ENCODE assay signal across 9 mouse cellular contexts in genomic region chr10:38968326-38969072, GRCm38 (mm10). TPM values are rescaled to one million over a fixed set of nuclear protein-coding genes. Genes with fewer than 3 reads are reported as not detected.
DNase-seq lines count a peak whose midpoint lies in the region; ATAC-seq and TF ChIP-seq lines count a peak whose summit lies in the region.
"Had no signal": no experiment of that assay in that cellular context is flagged by ENCODE, and none has a peak within 500 bp of the region (broad histone marks: within the 10 kb centered on the region; RNA-seq: fewer than 3 reads in every experiment).

No protein-coding gene starts in this region.

- H3K4me2 ChIP-seq in heart, embryonic 13.5 days: peak overlapping the region; percentile 88
- H3K4me2 ChIP-seq: liver, embryonic 15.5 days had no signal

- 43% methylated on average over 10 of the region's 10 CpGs for WGBS in heart, embryonic 13.5 days

- peak overlapping the region; percentile 83 for H3K4me3 ChIP-seq in heart, embryonic 13.5 days
- no peak overlapping the region for H3K4me3 ChIP-seq in left cerebral cortex, adult 2 months
- H3K4me3 ChIP-seq: liver, embryonic 15.5 days had no signal

- peak overlapping the region; percentile 55 for H3K27ac ChIP-seq in heart, embryonic 13.5 days (replicated peaks)
- H3K27ac ChIP-seq in left cerebral cortex, adult 2 months: no peak overlapping the region
- H3K27ac ChIP-seq: liver, embryonic 15.5 days had no signal

- H3K9me3 ChIP-seq in heart, embryonic 13.5 days: no peaks in the 10 kb centered on the region
- H3K9me3 ChIP-seq: liver, embryonic 15.5 days had no signal

- no peak for TF ChIP-seq CTCF in left cerebral cortex, adult 2 months (IDR thresholded peaks at IDR 0.05)

- peak overlapping the region; percentile 73 for H3K9ac ChIP-seq in heart, embryonic 13.5 days
- H3K9ac ChIP-seq: liver, embryonic 15.5 days had no signal

- no peak for ATAC-seq in heart, embryonic 13.5 days (ENCODE audit: extremely low read depth, insufficient number of reproducible peaks, low FRiP score, low TSS enrichment)
- no peak for ATAC-seq in erythroblast, adult 5-6 weeks (replicated peaks; ENCODE audit: low FRiP score, poor library complexity, severe bottlenecking)

- intact Hi-C loops in left cerebral cortex, adult 2 months (cut with DNase I): no loop called here

- peak; percentile 58 to 67 for DNase-seq in heart, adult 18-20 months
- no peak for DNase-seq in heart, adult 8-10 months (ENCODE audit: low spot score)
- DNase-seq in R1 (ENCODE audit: low read depth, low spot score): peak; percentile 52
- peak; percentile 41 to 44 for DNase-seq in kidney, postnatal 4 days
- DNase-seq in left cerebral cortex, adult 2 months (ENCODE audit: extremely low spot score in 1 of 2, low spot score in 2 of 2): no peak
- DNase-seq in thymus, postnatal 25 days: no peak

- no peaks in the 10 kb centered on the region for H3K27me3 ChIP-seq in heart, embryonic 13.5 days (replicated peaks)

- H3K4me1 ChIP-seq in heart, embryonic 13.5 days: peaks cover 67% of the 10 kb centered on the region

- peaks cover 3% of the 10 kb centered on the region; the same call in 1 of the 2 replicates for H3K36me3 ChIP-seq in heart, embryonic 13.5 days
- H3K36me3 ChIP-seq: liver, embryonic 15.5 days had no signal

RNA-seq across cellular contexts. Expression of gene Lama4, which starts 3.2 kb away (rescaled TPM):
- total RNA-seq in heart, adult 18-20 months (2021): 10 to 100 TPM; 47.2 to 52.0 TPM
- total RNA-seq in heart, adult 8-10 months (2022): 10 to 100 TPM; 42.0 to 57.9 (median 52.5) TPM
- polyA plus RNA-seq in heart, embryonic 13.5 days (2015; fragmentation: Nextera tagmentation; extraction: Ambion mirVana): 105 and 110 TPM in 2 replicates
- 10 to 100 TPM in 1 of 2 experiments, 1 to 10 TPM in 1; 7.8 to 13.2 TPM for total RNA-seq in left cerebral cortex, adult 2 months (2021)
- not detected in 2 replicates for total RNA-seq in erythroblast, adult 5-6 weeks (2015; ENCODE audit: low replicate concordance)
- total RNA-seq in erythroblast, adult 5-6 weeks (2017; ENCODE audit: low replicate concordance): 0.60 TPM in 1 of 2 replicates, not detected in the other

Comparison
In these comparisons a context has a peak if more than half of its experiments do, and no peak if none do; other contexts are left out.
1. DNase-seq: peak in heart, adult 18-20 months (2 of 2), R1 (single experiment) and kidney, postnatal 4 days (2 of 2); none in heart, adult 8-10 months (single experiment), left cerebral cortex, adult 2 months (0 of 2) and thymus, postnatal 25 days (single experiment).
2. RNA of gene Lama4, which starts 3.2 kb away (total RNA-seq): 42.0 to 57.9 TPM in heart, adult 8-10 months, 47.2 to 52.0 TPM in heart, adult 18-20 months and 7.8 to 13.2 TPM in left cerebral cortex, adult 2 months; 0.60 TPM in erythroblast, adult 5-6 weeks; every median in the first group is over 4 times any median in the second.